Mouse (Mus musculus): ENCODE data around the gene Tmem53.

- TF ChIP-seq ZNF384 (IDR thresholded peaks at IDR 0.05; ENCODE audit: low read depth, low read length): no peak
- TF ChIP-seq ZC3H11A (IDR thresholded peaks at IDR 0.05; ENCODE audit: borderline replicate concordance, low read depth, low read length): no peak
- no peak for TF ChIP-seq HCFC1 (IDR thresholded peaks at IDR 0.05; ENCODE audit: borderline replicate concordance, insufficient read depth, low read length)
Observed at GRCm38 (mm10) chr4:117307270-117307669, 55.5 kb downstream of the Tmem53 start.

All from ES-E14 (cell line).